Mouse (Mus musculus) CD8-positive naive resting alpha-beta T cell, adult 2 months (primary cell): ENCODE data around the gene Rnf31.

Experiments used
- DNase-seq, 2 experiments: peaks; one replicate each; pipeline ENCODE4 v3.0.0; 2022; ENCODE audit warnings: low read depth in 2 of 2, low spot score in 2 of 2

Gene Rnf31

GRCm38 (mm10) chr14:55591331-55591891, at the start of gene Rnf31:
Gene Rnf31, plus strand, starts transcription at chr14:55591708.
- DNase-seq, result peak; percentile 78 to 82

- DNase-seq, result no peak
Measured at GRCm38 (mm10) chr14:55542268-55542667, 49.2 kb upstream of the Rnf31 start.

- DNase-seq, result no peak
Measured at GRCm38 (mm10) chr14:55544334-55544733, 47.2 kb upstream of the Rnf31 start.

GRCm38 (mm10) chr14:55550191-55550590, 41.3 kb upstream of the Rnf31 start:
- no peak for DNase-seq

- DNase-seq, result no peak
Measured at GRCm38 (mm10) chr14:55551347-55551746, 40.2 kb upstream of the Rnf31 start.

- DNase-seq, result no peak
Measured at GRCm38 (mm10) chr14:55551794-55552193, 39.7 kb upstream of the Rnf31 start.

- DNase-seq, result no peak
Measured at GRCm38 (mm10) chr14:55554635-55555034, 36.9 kb upstream of the Rnf31 start.

GRCm38 (mm10) chr14:55555788-55556187, 35.7 kb upstream of the Rnf31 start:
- DNase-seq, result no peak

- DNase-seq, result peak; percentile 51 to 68
Measured at GRCm38 (mm10) chr14:55557003-55557402, 34.5 kb upstream of the Rnf31 start.

- no peak for DNase-seq
Measured at GRCm38 (mm10) chr14:55557587-55557986, 33.9 kb upstream of the Rnf31 start.

- DNase-seq, result no peak
Measured at GRCm38 (mm10) chr14:55558740-55559448, 32.6 kb upstream of the Rnf31 start.

- DNase-seq, result peak; percentile 68 to 77
Measured at GRCm38 (mm10) chr14:55559799-55560201, 31.7 kb upstream of the Rnf31 start, which contains the start of gene Dcaf11. Gene Dcaf11, plus strand, starts transcription at chr14:55560006.

GRCm38 (mm10) chr14:55560202-55561073, 31.1 kb upstream of the Rnf31 start, which contains the start of gene A730061H03Rik:
Gene A730061H03Rik, minus strand, starts transcription at chr14:55560406.
- DNase-seq, result peak; percentile 96 to 98

GRCm38 (mm10) chr14:55561860-55562259, 29.6 kb upstream of the Rnf31 start:
- no peak for DNase-seq

GRCm38 (mm10) chr14:55563249-55563648, 28.3 kb upstream of the Rnf31 start:
- no peak for DNase-seq

- DNase-seq, result no peak
Measured at GRCm38 (mm10) chr14:55565748-55566147, 25.8 kb upstream of the Rnf31 start.

- DNase-seq, result no peak
Measured at GRCm38 (mm10) chr14:55567496-55567895, 24.0 kb upstream of the Rnf31 start.

GRCm38 (mm10) chr14:55570588-55570987, 20.9 kb upstream of the Rnf31 start:
- DNase-seq, result no peak

- DNase-seq, result no peak
Measured at GRCm38 (mm10) chr14:55571760-55572159, 19.7 kb upstream of the Rnf31 start.

- DNase-seq, result no peak
Measured at GRCm38 (mm10) chr14:55575302-55575701, 16.2 kb upstream of the Rnf31 start, which contains the start of gene Fitm1. Gene Fitm1, plus strand, starts transcription at chr14:55575617.

- no peak for DNase-seq
Measured at GRCm38 (mm10) chr14:55575711-55576110, 15.8 kb upstream of the Rnf31 start.

- DNase-seq, result no peak
Measured at GRCm38 (mm10) chr14:55576376-55576775, 15.1 kb upstream of the Rnf31 start.
